Comparison of ENCODE assay signal across 9 mouse cellular contexts in genomic region chr17:66315451-66315850, GRCm38 (mm10).
DNase-seq lines count a peak whose midpoint lies in the region; ATAC-seq lines count a peak whose summit lies in the region.
"Had no signal": no experiment of that assay in that cellular context is flagged by ENCODE, and none has a peak within 500 bp of the region (broad histone marks: within the 10 kb centered on the region; RNA-seq: fewer than 3 reads in every experiment).

No protein-coding gene starts in this region.

- H3K4me1 ChIP-seq in kidney, embryonic 16.5 days (ENCODE audit: insufficient read depth, low read length), result peaks cover 22% of the 10 kb centered on the region
- H3K4me1 ChIP-seq in hindbrain, embryonic 16.5 days (ENCODE audit: control insufficient read depth, insufficient read depth, low read depth, low read length), result peaks cover 11% of the 10 kb centered on the region
- H3K4me1 ChIP-seq in neural tube, embryonic 13.5 days (replicated peaks), result peaks cover 19% of the 10 kb centered on the region

- no peaks in the 10 kb centered on the region for H3K9me3 ChIP-seq in kidney, embryonic 16.5 days (ENCODE audit: low read length)
- no peaks in the 10 kb centered on the region for H3K9me3 ChIP-seq in hindbrain, embryonic 16.5 days (ENCODE audit: control insufficient read depth, low read length)
- H3K9me3 ChIP-seq in neural tube, embryonic 13.5 days, result no peaks in the 10 kb centered on the region

- no peaks in the 10 kb centered on the region for H3K27me3 ChIP-seq in kidney, embryonic 16.5 days (ENCODE audit: insufficient read depth, low read length)
- H3K27me3 ChIP-seq in hindbrain, embryonic 16.5 days (replicated peaks; ENCODE audit: control insufficient read depth, insufficient read depth, low read length), result no peaks in the 10 kb centered on the region
- H3K27me3 ChIP-seq in neural tube, embryonic 13.5 days, result no peaks in the 10 kb centered on the region

- H3K4me3 ChIP-seq in kidney, embryonic 16.5 days (ENCODE audit: low read length), result no peak overlapping the region
- no peak overlapping the region for H3K4me3 ChIP-seq in hindbrain, embryonic 16.5 days (ENCODE audit: low read length)
- H3K4me3 ChIP-seq in neural tube, embryonic 13.5 days, result no peak overlapping the region

- no peak for DNase-seq in kidney, postnatal 36 days
- peak; percentile 51 for DNase-seq in embryo, embryonic 9.5 days (ENCODE audit: extremely low spot score)
- no peak for DNase-seq in testis, postnatal 10 days (ENCODE audit: low spot score)
- DNase-seq in Muller cell, postnatal 12 days (ENCODE audit: inconsistent ontology term), result no peak
- DNase-seq: kidney, adult 8-10 months; spleen, adult 18-20 months had no signal

- 14% methylated on average over 10 of the region's 10 CpGs for WGBS in kidney, embryonic 16.5 days
- 25% methylated on average over 10 of the region's 10 CpGs for WGBS in hindbrain, embryonic 16.5 days
- 28% methylated on average over 10 of the region's 10 CpGs for whole genome bisulfite sequencing in neural tube, embryonic 13.5 days

- 0 out of 2 replicates have a peak, but pooled peaks have one; percentile 76 for ATAC-seq in kidney, embryonic 16.5 days (ENCODE audit: low FRiP score, low TSS enrichment)
- ATAC-seq in hindbrain, embryonic 16.5 days, result no peak
- peak; percentile 50 for ATAC-seq in neural tube, embryonic 13.5 days (ENCODE audit: low read depth)

- H3K36me3 ChIP-seq in kidney, embryonic 16.5 days (ENCODE audit: insufficient read depth, low read length), result no peaks in the 10 kb centered on the region
- no peaks in the 10 kb centered on the region for H3K36me3 ChIP-seq in hindbrain, embryonic 16.5 days (ENCODE audit: control insufficient read depth, insufficient read depth, low read length)
- no peaks in the 10 kb centered on the region for H3K36me3 ChIP-seq in neural tube, embryonic 13.5 days

- peak overlapping the region; percentile 15; the same call in 1 of the 2 replicates for H3K27ac ChIP-seq in kidney, embryonic 16.5 days (ENCODE audit: low read length)
- peak overlapping the region; percentile 33; the same call in 1 of the 2 replicates for H3K27ac ChIP-seq in hindbrain, embryonic 16.5 days (ENCODE audit: low read depth, low read length)
- H3K27ac ChIP-seq in neural tube, embryonic 13.5 days (replicated peaks), result peak overlapping the region; percentile 53; the same call in 1 of the 2 replicates

- no peak overlapping the region for H3K9ac ChIP-seq in kidney, embryonic 16.5 days (replicated peaks; ENCODE audit: low read length)
- H3K9ac ChIP-seq in hindbrain, embryonic 16.5 days (ENCODE audit: low read depth, low read length), result no peak overlapping the region
- H3K9ac ChIP-seq in neural tube, embryonic 13.5 days, result no peak overlapping the region

- peak overlapping the region; percentile 26 for H3K4me2 ChIP-seq in kidney, embryonic 16.5 days (replicated peaks; ENCODE audit: low read depth, low read length)
- peak overlapping the region; percentile 0; the same call in 1 of the 2 replicates for H3K4me2 ChIP-seq in hindbrain, embryonic 16.5 days (ENCODE audit: low read length)
- no peak overlapping the region for H3K4me2 ChIP-seq in neural tube, embryonic 13.5 days
